In genomic region chr7:128304907-128305306, GRCm38 (mm10) we compare ENCODE assay signal across 10 mouse cellular contexts. TPM values are rescaled to one million over a fixed set of nuclear protein-coding genes. Genes with fewer than 3 reads are reported as not detected.
A peak's percentile ranks its signal among the peaks of the same experiment; 100 is the strongest.
DNase-seq lines count a peak whose midpoint lies in the region; ATAC-seq lines count a peak whose summit lies in the region.
"Had no signal": no experiment of that assay in that cellular context is flagged by ENCODE, and none has a peak within 500 bp of the region (broad histone marks: within the 10 kb centered on the region; RNA-seq: fewer than 3 reads in every experiment).

No protein-coding gene starts in this region.

- H3K27me3 ChIP-seq in midbrain, embryonic 16.5 days (ENCODE audit: control insufficient read depth, insufficient read depth, low read depth, low read length) = no peaks in the 10 kb centered on the region
- H3K27me3 ChIP-seq in midbrain, embryonic 13.5 days = no peaks in the 10 kb centered on the region
- H3K27me3 ChIP-seq: heart, embryonic 13.5 days; neural tube, embryonic 13.5 days had no signal

- H3K9ac ChIP-seq in midbrain, embryonic 16.5 days (ENCODE audit: low read depth, low read length) = no peak overlapping the region
- no peak overlapping the region for H3K9ac ChIP-seq in midbrain, embryonic 13.5 days (replicated peaks)
- H3K9ac ChIP-seq: heart, embryonic 13.5 days; neural tube, embryonic 13.5 days had no signal

- peak; percentile 77 for DNase-seq in embryo, embryonic 10 days (ENCODE audit: low spot score)
- DNase-seq in embryo, embryonic 9.5 days (ENCODE audit: extremely low spot score) = no peak
- peak; percentile 29 to 30 for DNase-seq in cerebellum, postnatal 36 days
- peak; percentile 75 for DNase-seq in kidney, postnatal 10 days
- peak; percentile 59 for DNase-seq in lung, postnatal 25 days (ENCODE audit: low spot score)
- DNase-seq in spleen, adult 12 weeks (ENCODE audit: low spot score) = no peak

- no peaks in the 10 kb centered on the region for H3K4me1 ChIP-seq in midbrain, embryonic 16.5 days (ENCODE audit: control insufficient read depth, insufficient read depth, low read length)
- H3K4me1 ChIP-seq in midbrain, embryonic 13.5 days (replicated peaks) = no peaks in the 10 kb centered on the region
- H3K4me1 ChIP-seq: neural tube, embryonic 13.5 days had no signal

- H3K4me3 ChIP-seq in midbrain, embryonic 16.5 days (ENCODE audit: low read depth, low read length) = no peak overlapping the region
- H3K4me3 ChIP-seq in midbrain, embryonic 13.5 days (replicated peaks) = no peak overlapping the region
- H3K4me3 ChIP-seq: heart, embryonic 13.5 days; neural tube, embryonic 13.5 days had no signal

- H3K4me2 ChIP-seq in midbrain, embryonic 16.5 days (ENCODE audit: low read length) = no peak overlapping the region
- H3K4me2 ChIP-seq in midbrain, embryonic 13.5 days (replicated peaks) = no peak overlapping the region
- H3K4me2 ChIP-seq: heart, embryonic 13.5 days; neural tube, embryonic 13.5 days had no signal

- WGBS in midbrain, embryonic 16.5 days = 4% methylated on average over 5 of the region's 5 CpGs
- WGBS in midbrain, embryonic 13.5 days = 11% methylated on average over 5 of the region's 5 CpGs

- no peak overlapping the region for H3K27ac ChIP-seq in midbrain, embryonic 16.5 days (ENCODE audit: low read length)
- H3K27ac ChIP-seq in midbrain, embryonic 13.5 days = no peak overlapping the region
- H3K27ac ChIP-seq: heart, embryonic 13.5 days; neural tube, embryonic 13.5 days had no signal

- no peaks in the 10 kb centered on the region for H3K36me3 ChIP-seq in midbrain, embryonic 16.5 days (ENCODE audit: control insufficient read depth, insufficient read depth, low read length)
- H3K36me3 ChIP-seq in midbrain, embryonic 13.5 days = no peaks in the 10 kb centered on the region
- H3K36me3 ChIP-seq: heart, embryonic 13.5 days; neural tube, embryonic 13.5 days had no signal

- peak; percentile 78 for ATAC-seq in midbrain, embryonic 16.5 days
- ATAC-seq in midbrain, embryonic 13.5 days = no peak

- no peaks in the 10 kb centered on the region for H3K9me3 ChIP-seq in midbrain, embryonic 16.5 days (replicated peaks; ENCODE audit: control insufficient read depth, low read length, poor library complexity, severe bottlenecking)
- no peaks in the 10 kb centered on the region for H3K9me3 ChIP-seq in midbrain, embryonic 13.5 days
- H3K9me3 ChIP-seq: heart, embryonic 13.5 days; neural tube, embryonic 13.5 days had no signal

RNA-seq across cellular contexts. Expression of gene BC017158, which starts 6.9 kb away (rescaled TPM):
- polyA plus RNA-seq in midbrain, embryonic 16.5 days (2015; fragmentation: Nextera tagmentation; extraction: Ambion mirVana) = 22.9 and 25.9 TPM in 2 replicates
- polyA plus RNA-seq in midbrain, embryonic 13.5 days (2015; fragmentation: Nextera tagmentation; extraction: Ambion mirVana) = 17.5 and 17.7 TPM in 2 replicates

RNA-seq across cellular contexts. Expression of gene Slc5a2, which starts 39.5 kb away (rescaled TPM):
- polyA plus RNA-seq in midbrain, embryonic 16.5 days (2015; fragmentation: Nextera tagmentation; extraction: Ambion mirVana) = not detected in 2 replicates
- not detected in 2 replicates for polyA plus RNA-seq in midbrain, embryonic 13.5 days (2015; fragmentation: Nextera tagmentation; extraction: Ambion mirVana)
- polyA plus RNA-seq: heart, embryonic 13.5 days; neural tube, embryonic 13.5 days had no signal

RNA-seq across cellular contexts. Expression of gene Tgfb1i1, which starts 58.3 kb away (rescaled TPM):
- polyA plus RNA-seq in midbrain, embryonic 16.5 days (2015; fragmentation: Nextera tagmentation; extraction: Ambion mirVana) = 22.0 and 23.3 TPM in 2 replicates
- polyA plus RNA-seq in midbrain, embryonic 13.5 days (2015; fragmentation: Nextera tagmentation; extraction: Ambion mirVana) = 21.7 and 23.0 TPM in 2 replicates

Comparison
In these comparisons a context has a peak if more than half of its experiments do, and no peak if none do; other contexts are left out.
1. DNase-seq: peak in embryo, embryonic 10 days (single experiment), cerebellum, postnatal 36 days (2 of 2), kidney, postnatal 10 days (single experiment) and lung, postnatal 25 days (single experiment); none in embryo, embryonic 9.5 days (single experiment) and spleen, adult 12 weeks (single experiment).